Mouse (Mus musculus) ES-Bruce4 (cell line): ENCODE results near the gene A930017K11Rik. TPM values are rescaled to one million over a fixed set of nuclear protein-coding genes. Genes with fewer than 3 reads are reported as not detected.

ENCODE experiments used
- H3K27ac ChIP-seq: 2 replicates; pipeline ENCODE4 v1.5.1; 2012; ENCODE audit warnings: low read length, inconsistent platforms; ENCODE audit not compliant: insufficient read depth
- H3K27me3 ChIP-seq: 2 replicates; pipeline ENCODE4 v1.6.1; 2012; ENCODE audit warnings: mild to moderate bottlenecking, low read length, inconsistent platforms; ENCODE audit not compliant: control insufficient read depth, poor library complexity, insufficient read depth, severe bottlenecking
- H3K36me3 ChIP-seq: 2 replicates; pipeline ENCODE4 v1.6.1; 2012; ENCODE audit warnings: inconsistent platforms, mild to moderate bottlenecking, low read length, moderate library complexity; ENCODE audit not compliant: control insufficient read depth, poor library complexity, insufficient read depth, severe bottlenecking
- H3K4me1 ChIP-seq: one replicate; pipeline ENCODE4 v1.8.1; 2011; ENCODE audit warnings: low read length; ENCODE audit not compliant: control insufficient read depth, insufficient read depth
- H3K4me3 ChIP-seq: 2 replicates; pipeline ENCODE4 v1.5.1; 2011; ENCODE audit warnings: low read depth, mild to moderate bottlenecking, low read length
- H3K9ac ChIP-seq: 2 replicates; pipeline ENCODE4 v1.6.1; 2012; ENCODE audit warnings: low read depth, mild to moderate bottlenecking, inconsistent platforms; ENCODE audit not compliant: poor library complexity, severe bottlenecking
- H3K9me3 ChIP-seq: replicated peaks from 2 replicates; pipeline ENCODE4 v1.6.1; 2012; ENCODE audit warnings: mild to moderate bottlenecking, low read length, inconsistent platforms; ENCODE audit not compliant: control insufficient read depth, poor library complexity, insufficient read depth, severe bottlenecking
- CTCF ChIP-seq: IDR thresholded peaks from one replicate; pipeline ENCODE4 v1.8.1; 2011; ENCODE audit warnings: low read depth, low read length
- EP300 ChIP-seq: IDR thresholded peaks from 2 replicates; pipeline ENCODE4 v1.6.1; 2011; ENCODE audit warnings: low read depth, low read length; ENCODE audit not compliant: insufficient read depth
- POLR2A ChIP-seq: IDR thresholded peaks from one replicate; pipeline ENCODE4 v1.8.1; 2011; ENCODE audit warnings: low read length; ENCODE audit not compliant: insufficient read depth
- polyA plus RNA-seq: library from polyadenylated mRNA; stranded (reverse); fragments of >200 nt; gene quantifications from 2 replicates; pipeline ENCODE4 v1.2.4, GENCODE M21; 2011; ENCODE audit warnings: low read depth; ENCODE audit not compliant: missing spikeins, insufficient read depth, insufficient read length

The A930017K11Rik gene
- polyA plus RNA-seq, 1 experiment = not detected

GRCm38 (mm10) chr17:25956201-25956600, 3.8 kb upstream of the A930017K11Rik start:
- Histone ChIP-seq H3K27me3 (no peaks in the 10 kb centered on the region), H3K36me3 (no peaks in the 10 kb centered on the region), H3K4me1 (no peaks in the 10 kb centered on the region), H3K27ac (no peak overlapping the region), H3K4me3 (no peak overlapping the region), H3K9ac (no peak overlapping the region), H3K9me3 (no peaks in the 10 kb centered on the region)
- TF ChIP-seq EP300 (no peak), POLR2A (no peak), CTCF (no peak)

GRCm38 (mm10) chr17:25955736-25956135, 3.4 kb upstream of the A930017K11Rik start:
- H3K9ac ChIP-seq = no peak overlapping the region

GRCm38 (mm10) chr17:25954671-25955070, 2.3 kb upstream of the A930017K11Rik start:
- no peaks in the 10 kb centered on the region for H3K9me3 ChIP-seq
- H3K27me3 ChIP-seq = no peaks in the 10 kb centered on the region
- H3K9ac ChIP-seq = no peak overlapping the region
- TF ChIP-seq EP300 = no peak
- TF ChIP-seq POLR2A = no peak
- TF ChIP-seq CTCF = no peak
- H3K4me1 ChIP-seq = no peaks in the 10 kb centered on the region
- H3K4me3 ChIP-seq = no peak overlapping the region
- no peak overlapping the region for H3K27ac ChIP-seq
- no peaks in the 10 kb centered on the region for H3K36me3 ChIP-seq

More at GRCm38 (mm10) chr17:25955736-25956135, 3.4 kb upstream of the A930017K11Rik start:
- no peaks in the 10 kb centered on the region for H3K9me3 ChIP-seq
- no peaks in the 10 kb centered on the region for H3K4me1 ChIP-seq
- H3K27me3 ChIP-seq = no peaks in the 10 kb centered on the region
- no peak overlapping the region for H3K4me3 ChIP-seq
- H3K36me3 ChIP-seq = no peaks in the 10 kb centered on the region
- no peak overlapping the region for H3K27ac ChIP-seq
- TF ChIP-seq EP300 = no peak
- no peak for TF ChIP-seq CTCF
- TF ChIP-seq POLR2A = no peak

- no peak for TF ChIP-seq EP300
- no peak for TF ChIP-seq POLR2A
- no peak for TF ChIP-seq CTCF
These were observed 796 bp upstream of the A930017K11Rik start for GRCm38 (mm10) chr17:25953161-25953560.

GRCm38 (mm10) chr17:25951225-25951802, 1.1 kb downstream of the A930017K11Rik start:
- H3K36me3 ChIP-seq = no peaks in the 10 kb centered on the region
- H3K27me3 ChIP-seq = no peaks in the 10 kb centered on the region
- no peaks in the 10 kb centered on the region for H3K9me3 ChIP-seq
- TF ChIP-seq CTCF (no peak), EP300 (no peak), POLR2A (no peak)
- no peak overlapping the region for H3K27ac ChIP-seq
- no peaks in the 10 kb centered on the region for H3K4me1 ChIP-seq
- H3K4me3 ChIP-seq = peak overlapping the region; percentile 76
- H3K9ac ChIP-seq = peak overlapping the region; percentile 47

More at GRCm38 (mm10) chr17:25953161-25953560, 796 bp upstream of the A930017K11Rik start:
- Histone ChIP-seq H3K9ac (no peak overlapping the region), H3K36me3 (no peaks in the 10 kb centered on the region), H3K27ac (no peak overlapping the region), H3K9me3 (no peaks in the 10 kb centered on the region), H3K4me1 (no peaks in the 10 kb centered on the region), H3K27me3 (no peaks in the 10 kb centered on the region), H3K4me3 (no peak overlapping the region)

- H3K9ac ChIP-seq = no peak overlapping the region
- TF ChIP-seq POLR2A (no peak), CTCF (no peak), EP300 (no peak)
- no peaks in the 10 kb centered on the region for H3K36me3 ChIP-seq
- 0 out of 2 replicates have a peak overlapping the region, but pooled peaks have one; percentile 76 for H3K4me3 ChIP-seq
- H3K9me3 ChIP-seq = no peaks in the 10 kb centered on the region
- H3K27ac ChIP-seq = no peak overlapping the region
- no peaks in the 10 kb centered on the region for H3K27me3 ChIP-seq
- no peaks in the 10 kb centered on the region for H3K4me1 ChIP-seq
These were observed 1.7 kb downstream of the A930017K11Rik start for GRCm38 (mm10) chr17:25950706-25951105.
